Mouse (Mus musculus): ENCODE measurements around the gene Cd164.

The Cd164 gene

DNA sequence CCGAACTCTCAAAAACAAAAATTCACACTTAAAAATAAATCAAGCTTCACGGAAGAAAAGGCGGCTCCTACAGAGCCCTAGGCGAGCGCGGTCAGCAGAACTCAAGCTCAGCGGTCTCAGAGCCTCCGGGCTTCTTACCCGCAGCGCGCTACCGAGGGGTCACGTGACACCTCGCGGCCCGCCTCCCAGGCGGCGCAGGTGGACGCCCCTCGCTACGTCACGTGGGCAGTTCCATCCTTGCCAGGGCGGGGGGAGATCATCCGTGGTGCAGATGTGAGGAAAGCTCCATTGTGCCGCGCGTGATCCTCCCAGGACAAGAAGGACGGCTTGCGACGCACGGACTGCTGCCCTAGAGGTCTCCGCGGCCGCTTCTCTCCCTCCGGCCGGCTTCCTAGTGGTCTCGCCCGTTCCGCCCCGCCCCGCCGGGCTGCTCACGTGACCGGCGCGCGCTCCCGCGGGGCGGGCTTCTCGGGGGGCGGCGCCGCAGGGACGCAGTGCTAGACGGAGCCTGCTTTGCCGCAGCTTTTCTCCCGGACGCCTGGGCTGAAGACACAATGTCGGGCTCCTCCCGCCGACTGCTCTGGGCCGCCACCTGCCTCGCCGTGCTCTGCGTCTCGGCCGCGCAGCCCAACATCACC, at the start of gene Cd164:
Cd164 (plus strand) TSS at position 434 of the 638 bp plus-strand sequence.
- DNase-seq: peak; percentile 95

GRCm38 (mm10) chr10:41470693-41471092, 48.5 kb upstream of the Cd164 start:
- DNase-seq: no peak

GRCm38 (mm10) chr10:41472534-41472933, 46.7 kb upstream of the Cd164 start:
- DNase-seq: no peak

DNA sequence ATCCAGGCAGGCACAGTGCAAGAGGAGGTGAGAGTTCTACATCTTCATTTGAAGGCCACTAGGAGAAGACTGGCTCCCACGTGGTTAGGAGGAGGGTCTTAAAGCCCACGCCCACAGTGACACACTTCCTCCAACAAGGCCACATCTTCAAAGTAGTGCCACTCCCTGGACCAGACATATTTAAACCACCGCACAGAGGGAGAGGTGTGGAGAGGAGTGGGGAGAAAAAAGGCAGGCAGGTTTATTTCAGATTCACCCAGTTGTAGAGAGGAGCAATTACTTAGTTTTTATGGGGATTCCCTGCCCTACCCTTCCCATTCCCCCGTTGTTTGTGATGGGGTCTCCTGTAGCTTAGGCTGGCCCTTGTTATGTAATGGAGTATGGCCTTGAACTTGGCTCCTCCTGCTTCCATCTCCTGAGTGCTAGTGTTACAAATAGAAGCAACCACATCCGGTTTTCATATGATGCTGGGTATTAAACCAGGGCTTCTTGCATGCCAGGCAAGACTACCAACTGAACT, 46.2 kb upstream of the Cd164 start:
- DNase-seq: no peak

DNA sequence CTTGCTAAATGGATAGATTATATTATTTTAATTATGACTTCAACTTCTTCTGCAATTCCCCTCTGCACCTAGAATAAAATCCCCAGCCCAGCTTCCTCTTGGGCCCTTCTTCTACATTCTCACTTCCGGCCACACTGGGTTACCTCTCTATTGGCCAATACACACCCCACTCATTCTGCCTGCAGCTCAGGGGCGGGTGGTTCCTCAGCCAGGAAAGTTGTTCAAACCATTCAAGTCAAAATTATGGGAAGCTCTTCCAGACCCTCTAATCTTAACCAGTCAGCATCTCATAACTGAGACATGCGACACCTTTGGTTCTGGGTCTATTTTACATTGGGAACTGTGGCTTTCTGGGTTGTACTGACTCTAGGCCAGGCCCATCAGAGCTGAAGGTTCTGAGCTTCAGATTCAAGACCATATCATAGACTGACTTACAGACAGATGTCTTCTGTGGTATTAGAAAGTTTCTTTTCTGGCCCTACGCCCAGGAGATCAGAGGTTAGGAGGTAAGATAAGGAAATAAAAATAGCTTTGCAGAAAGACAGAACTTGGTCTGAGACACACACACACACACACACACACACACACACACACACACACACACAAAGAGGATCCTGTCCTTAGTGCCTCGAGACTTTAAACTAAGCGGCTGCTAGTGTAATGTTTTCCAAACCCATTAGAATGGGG, 45.3 kb upstream of the Cd164 start:
- no peak for DNase-seq

- no peak for DNase-seq
Observed at GRCm38 (mm10) chr10:41474981-41475391, 44.2 kb upstream of the Cd164 start.

DNA sequence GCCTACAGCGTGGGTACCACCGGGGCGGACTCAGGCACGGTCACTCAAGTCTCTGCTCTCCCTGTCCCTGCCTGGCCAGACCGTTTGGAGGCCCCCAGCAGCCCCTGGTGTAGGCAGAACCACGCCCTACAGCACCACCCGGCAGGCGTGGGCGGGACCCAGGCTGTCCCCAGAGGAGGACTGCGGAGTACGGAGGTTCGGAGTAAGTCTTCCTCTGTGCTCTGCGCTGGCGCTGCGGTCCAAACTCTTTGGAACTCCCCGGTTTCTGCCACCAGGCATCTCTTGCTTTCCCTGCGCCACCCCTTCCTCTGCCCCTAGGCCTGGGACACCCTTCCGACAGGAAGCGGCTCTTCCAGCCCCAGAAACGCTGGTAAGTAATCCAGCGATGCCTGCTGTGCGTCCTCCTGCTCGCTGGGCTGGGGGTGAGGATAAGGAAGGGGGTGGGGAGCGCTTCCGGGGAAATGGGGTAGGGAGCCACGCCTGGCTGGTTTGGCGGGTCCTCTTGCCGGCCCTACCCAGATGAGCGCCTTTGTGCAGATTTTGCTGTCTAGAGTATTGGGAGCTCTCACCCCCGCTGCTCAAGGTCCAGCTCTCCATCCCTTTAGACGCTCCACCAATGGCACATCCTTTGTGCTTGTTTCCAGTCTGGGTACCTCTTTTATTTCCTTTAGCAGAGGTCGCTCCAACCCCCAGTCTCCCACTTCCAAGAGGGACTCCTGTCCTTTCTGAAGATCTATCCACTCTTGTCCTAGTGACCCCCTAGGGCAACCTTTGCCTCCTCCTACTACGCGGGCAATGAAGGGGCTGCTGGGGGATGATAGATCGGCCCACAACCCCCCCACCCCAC, 42.8 kb upstream of the Cd164 start, which contains the start of gene Mical1:
Mical1 (plus strand) TSS at position 144 of the 847 bp plus-strand sequence.
- DNase-seq: no peak

- no peak for DNase-seq
Observed at GRCm38 (mm10) chr10:41477018-41477277, 42.3 kb upstream of the Cd164 start.

- no peak for DNase-seq
Observed at GRCm38 (mm10) chr10:41477278-41478181, 41.7 kb upstream of the Cd164 start.

DNA sequence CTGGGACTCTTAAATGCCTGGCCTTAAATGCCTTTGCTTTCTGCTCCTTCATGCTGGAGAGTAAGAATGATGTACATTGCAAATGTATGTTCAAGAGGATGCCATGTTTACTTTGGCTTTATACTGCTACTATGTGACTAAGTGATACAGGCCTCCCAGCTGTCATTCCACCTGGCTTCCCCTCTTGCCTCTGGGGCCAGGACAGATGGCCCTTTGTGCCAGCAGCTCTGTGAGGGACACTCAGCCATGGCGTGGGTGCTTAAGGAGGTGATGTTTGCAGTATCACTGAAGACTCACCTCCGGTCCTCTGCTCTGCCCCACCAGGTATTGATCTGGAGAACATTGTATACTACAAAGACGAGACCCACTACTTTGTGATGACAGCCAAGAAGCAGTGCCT, 39.3 kb upstream of the Cd164 start:
- no peak for DNase-seq

- no peak for DNase-seq
Observed at GRCm38 (mm10) chr10:41480938-41481880, 38.0 kb upstream of the Cd164 start.

DNA sequence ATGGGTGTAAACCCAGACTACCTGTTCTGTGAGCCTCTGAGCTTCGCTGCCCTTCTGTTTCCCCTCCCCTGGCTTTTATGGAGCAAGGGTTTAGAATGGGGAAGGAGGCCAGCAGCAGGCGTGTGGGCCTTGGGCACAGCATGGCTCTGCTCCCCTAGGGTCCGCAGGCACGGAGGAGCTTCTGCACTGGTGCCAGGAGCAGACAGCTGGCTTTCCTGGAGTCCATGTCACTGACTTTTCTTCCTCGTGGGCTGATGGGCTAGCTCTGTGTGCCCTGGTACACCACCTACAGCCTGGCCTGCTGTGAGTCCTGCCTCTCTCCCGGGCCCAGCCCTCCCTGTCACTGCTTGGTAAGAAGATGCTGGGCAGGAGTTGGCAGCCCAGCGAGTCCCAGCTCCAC, 36.8 kb upstream of the Cd164 start:
- peak; percentile 51 for DNase-seq

- no peak for DNase-seq
Observed at GRCm38 (mm10) chr10:41485778-41486177, 33.4 kb upstream of the Cd164 start.

GRCm38 (mm10) chr10:41486506-41487170, 32.6 kb upstream of the Cd164 start:
- DNase-seq: no peak

DNA sequence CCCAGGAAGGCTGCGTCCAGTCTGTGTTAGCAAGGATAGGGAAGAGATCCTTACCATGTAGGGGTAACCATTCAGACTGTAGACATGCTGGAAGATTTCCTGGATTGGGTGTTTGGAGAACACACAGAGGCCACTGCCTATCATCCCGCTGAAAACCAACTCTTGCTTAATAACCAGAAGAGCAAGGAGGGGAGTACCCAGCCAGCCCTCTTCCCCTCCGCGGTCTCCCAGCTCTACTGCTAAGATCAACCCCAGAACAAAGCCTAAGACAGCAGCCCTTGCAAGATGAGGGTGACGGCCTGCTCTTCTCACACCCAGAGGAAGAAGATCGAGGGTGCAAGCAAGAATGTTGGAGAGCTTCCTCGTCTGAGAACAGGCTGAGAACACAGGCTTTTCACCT, 30.3 kb upstream of the Cd164 start:
- DNase-seq: no peak

DNA sequence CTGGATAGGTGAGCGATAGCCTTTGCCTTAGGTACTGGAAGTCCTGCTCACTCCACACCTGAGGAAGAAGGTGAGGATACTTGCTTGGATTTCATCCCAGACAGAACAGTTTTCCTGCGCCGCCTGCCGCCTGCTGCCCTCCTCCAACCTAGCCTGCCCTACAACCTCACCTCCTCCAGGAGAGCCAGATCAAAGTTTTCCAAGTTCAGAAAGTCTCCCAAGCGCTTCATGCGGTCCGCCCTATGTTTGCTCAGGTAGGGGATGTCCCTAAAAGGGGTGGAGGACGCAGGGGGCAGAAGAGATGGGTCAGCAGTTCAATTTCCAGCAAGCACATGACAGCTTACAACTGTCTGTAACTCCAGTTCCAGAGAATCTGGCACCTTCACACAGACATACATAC, 29.9 kb upstream of the Cd164 start:
- DNase-seq: no peak

DNA sequence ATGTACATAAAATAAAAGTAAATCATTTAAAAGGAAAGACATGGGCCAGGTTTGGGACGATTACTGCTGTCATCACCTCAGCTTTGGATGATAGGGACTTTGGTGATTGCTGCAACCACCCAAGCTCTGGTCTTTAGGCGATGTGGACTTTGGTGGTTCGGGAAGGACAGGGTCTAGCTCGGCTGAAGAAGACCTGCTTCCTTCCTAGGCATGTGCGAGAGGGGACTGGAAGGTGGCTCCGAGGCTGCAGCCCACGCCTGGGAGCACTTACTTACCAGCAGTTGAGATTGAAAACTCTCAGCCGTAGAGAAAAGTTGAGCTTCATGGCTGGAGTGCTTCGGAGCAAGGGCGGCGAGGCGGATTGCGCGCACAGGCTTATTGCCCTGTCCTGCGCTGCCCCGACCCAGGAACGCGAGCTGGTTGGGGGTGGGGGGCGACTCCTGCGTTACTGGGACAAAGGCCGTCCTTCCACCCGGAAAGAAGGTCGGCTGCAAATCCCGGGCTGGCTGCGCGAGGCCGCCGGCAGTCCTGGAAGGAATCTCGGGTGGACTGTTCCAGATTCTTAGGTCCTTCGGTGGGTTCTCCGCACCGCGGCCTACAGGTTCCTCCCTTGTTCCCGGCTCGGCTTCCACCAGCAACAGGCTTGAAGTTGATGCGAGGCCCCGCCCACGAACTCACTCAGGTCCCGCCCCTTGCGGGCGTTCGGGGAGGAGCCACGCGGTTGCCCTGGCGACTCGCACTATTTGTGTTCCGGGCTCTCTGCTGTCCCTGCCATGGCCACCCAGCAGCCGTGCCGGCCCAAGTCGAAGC, 29.3 kb upstream of the Cd164 start, which contains the start of the genes Smpd2 and Ppil6:
Smpd2 (minus strand) TSS at position 662 of the 810 bp plus-strand sequence.
Ppil6 (plus strand) TSS at position 732 of the 810 bp plus-strand sequence.
- DNase-seq: peak; percentile 91

- no peak for DNase-seq
Observed at GRCm38 (mm10) chr10:41490518-41490873, 28.7 kb upstream of the Cd164 start.

DNA sequence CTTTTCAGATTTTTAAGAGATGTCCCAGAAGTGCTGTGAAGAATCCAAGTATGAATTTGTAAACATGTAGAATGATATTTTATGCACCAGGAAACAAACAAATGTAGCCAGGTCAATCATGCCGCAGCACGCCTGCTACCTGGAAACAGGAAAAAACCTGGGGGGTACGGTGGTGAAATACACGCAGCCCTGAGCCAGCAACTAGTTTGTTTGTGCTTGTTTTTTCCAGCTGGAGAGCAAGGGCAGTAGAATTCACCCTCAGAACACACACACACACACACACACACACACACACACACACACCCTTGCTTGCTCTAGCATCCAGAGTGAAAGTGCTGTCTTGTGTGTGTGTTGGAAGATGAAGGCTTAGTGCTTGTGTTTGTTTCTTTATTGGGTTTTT, 28.1 kb upstream of the Cd164 start:
- no peak for DNase-seq

- DNase-seq: peak; percentile 27
Observed at GRCm38 (mm10) chr10:41500941-41501340, 18.3 kb upstream of the Cd164 start.

Measured in cerebellum, adult 11-12 months (tissue).